Mouse (Mus musculus) A20 (cell line): Measurements from ENCODE around the gene Ubac1.

Experiments used
- DNase-seq: peaks from one replicate; pipeline ENCODE4 v3.0.0-alpha.2; 2011; ENCODE audit warnings: low read depth, low spot score

The Ubac1 gene

GRCm38 (mm10) chr2:25975141-25975770 is 46.3 kb downstream of the Ubac1 start:
- DNase-seq: peak; percentile 36

- DNase-seq: no peak
Observed at GRCm38 (mm10) chr2:25970426-25970825, 51.1 kb downstream of the Ubac1 start.

DNA sequence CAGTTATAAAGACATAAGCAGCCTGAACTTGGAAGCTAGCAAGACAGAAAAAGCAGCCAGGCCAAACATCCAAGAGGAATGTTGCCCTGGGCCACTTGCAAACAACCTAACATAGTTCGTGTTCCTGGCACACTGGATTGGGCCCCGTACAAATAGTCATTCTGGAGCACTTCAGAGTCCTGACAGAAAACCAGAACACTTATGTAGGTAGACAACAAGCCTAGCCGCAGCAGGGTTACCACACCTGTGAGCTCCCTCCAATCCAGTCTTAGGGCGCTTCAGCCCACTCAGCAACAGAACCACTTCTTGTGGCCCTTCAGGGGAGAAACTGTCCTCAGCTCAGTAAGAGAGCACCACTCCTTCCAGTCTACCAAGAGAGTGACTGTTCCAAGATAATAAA is 52.2 kb downstream of the Ubac1 start:
- no peak for DNase-seq

GRCm38 (mm10) chr2:25949291-25949690 is 72.3 kb downstream of the Ubac1 start:
- DNase-seq: peak; percentile 27
